Comparison of ENCODE assay signal across 8 mouse cellular contexts in the genomic region with DNA sequence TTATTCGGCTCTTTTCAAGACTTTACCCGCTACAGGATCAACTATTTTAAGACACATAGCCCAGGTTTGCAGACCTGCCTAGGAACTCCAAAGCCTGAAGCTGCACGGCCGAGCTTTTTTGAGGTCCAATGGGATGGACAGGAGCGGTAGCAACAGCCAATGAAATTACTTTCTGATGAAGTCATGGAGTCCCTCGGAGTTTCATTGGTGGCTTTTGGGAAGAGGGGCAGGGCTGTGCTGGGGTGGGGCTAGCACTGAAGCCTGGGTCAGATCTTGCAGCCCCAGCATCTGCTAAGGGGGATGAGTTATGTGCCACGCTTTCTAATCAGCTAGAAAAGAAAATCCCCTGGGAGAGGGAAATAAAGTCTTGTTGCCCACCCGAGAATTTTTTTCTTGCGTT. TPM values are rescaled to one million over a fixed set of nuclear protein-coding genes. Genes with fewer than 3 reads are reported as not detected.
DNase-seq lines count a peak whose midpoint lies in the region; ATAC-seq lines count a peak whose summit lies in the region.

No protein-coding gene starts in this region.

- H3K9ac ChIP-seq in embryonic facial prominence, embryonic 12.5 days, result no peak overlapping the region
- no peak overlapping the region for H3K9ac ChIP-seq in limb, embryonic 12.5 days (replicated peaks)
- H3K9ac ChIP-seq in midbrain, embryonic 12.5 days (replicated peaks), result no peak overlapping the region

- H3K27ac ChIP-seq in embryonic facial prominence, embryonic 12.5 days, result no peak overlapping the region
- H3K27ac ChIP-seq in heart, embryonic 10.5 days, result peak overlapping the region; percentile 80
- H3K27ac ChIP-seq in limb, embryonic 12.5 days, result no peak overlapping the region
- H3K27ac ChIP-seq in midbrain, embryonic 12.5 days (replicated peaks), result no peak overlapping the region

- H3K4me1 ChIP-seq in embryonic facial prominence, embryonic 12.5 days, result peaks cover 10% of the 10 kb centered on the region
- peaks cover 44% of the 10 kb centered on the region for H3K4me1 ChIP-seq in heart, embryonic 10.5 days
- peaks cover 24% of the 10 kb centered on the region for H3K4me1 ChIP-seq in limb, embryonic 12.5 days (replicated peaks)
- H3K4me1 ChIP-seq in midbrain, embryonic 12.5 days, result peaks cover 20% of the 10 kb centered on the region

- peak; percentile 57 for DNase-seq in urinary bladder, postnatal 14 days (ENCODE audit: low spot score)
- no peak for DNase-seq in urinary bladder, postnatal 10 days (ENCODE audit: low spot score)
- peak; percentile 92 for DNase-seq in heart, embryonic 10.5 days (ENCODE audit: low spot score)
- DNase-seq in kidney, adult 9 months, result peak; percentile 84
- DNase-seq in spleen, postnatal 14 days (ENCODE audit: low spot score in 2 of 2), result peak; percentile 21 to 51

- no peaks in the 10 kb centered on the region for H3K27me3 ChIP-seq in embryonic facial prominence, embryonic 12.5 days
- H3K27me3 ChIP-seq in heart, embryonic 10.5 days (ENCODE audit: insufficient read depth, poor library complexity, severe bottlenecking), result no peaks in the 10 kb centered on the region
- no peaks in the 10 kb centered on the region for H3K27me3 ChIP-seq in limb, embryonic 12.5 days
- no peaks in the 10 kb centered on the region; the same call in 1 of the 2 replicates for H3K27me3 ChIP-seq in midbrain, embryonic 12.5 days

- peak; percentile 95 for ATAC-seq in embryonic facial prominence, embryonic 12.5 days (ENCODE audit: insufficient number of reproducible peaks, insufficient read depth, low FRiP score, low TSS enrichment)
- peak; percentile 95 for ATAC-seq in limb, embryonic 12.5 days (ENCODE audit: insufficient number of reproducible peaks, insufficient read depth, low FRiP score, low TSS enrichment, low read depth)
- ATAC-seq in midbrain, embryonic 12.5 days (ENCODE audit: low FRiP score, low read depth), result peak; percentile 99

- 12% methylated on average over 9 of the region's 9 CpGs for WGBS in embryonic facial prominence, embryonic 12.5 days
- WGBS in heart, embryonic 10.5 days, result 9% methylated on average over 9 of the region's 9 CpGs
- WGBS in limb, embryonic 12.5 days, result 6% methylated on average over 9 of the region's 9 CpGs
- WGBS in midbrain, embryonic 12.5 days, result 5% methylated on average over 9 of the region's 9 CpGs

- no peaks in the 10 kb centered on the region for H3K36me3 ChIP-seq in embryonic facial prominence, embryonic 12.5 days
- H3K36me3 ChIP-seq in heart, embryonic 10.5 days, result no peaks in the 10 kb centered on the region
- no peaks in the 10 kb centered on the region for H3K36me3 ChIP-seq in limb, embryonic 12.5 days
- H3K36me3 ChIP-seq in midbrain, embryonic 12.5 days, result no peaks in the 10 kb centered on the region

- H3K9me3 ChIP-seq in embryonic facial prominence, embryonic 12.5 days, result no peaks in the 10 kb centered on the region
- no peaks in the 10 kb centered on the region for H3K9me3 ChIP-seq in heart, embryonic 10.5 days
- no peaks in the 10 kb centered on the region for H3K9me3 ChIP-seq in limb, embryonic 12.5 days
- no peaks in the 10 kb centered on the region for H3K9me3 ChIP-seq in midbrain, embryonic 12.5 days

- no peak overlapping the region for H3K4me3 ChIP-seq in embryonic facial prominence, embryonic 12.5 days
- H3K4me3 ChIP-seq in heart, embryonic 10.5 days, result peak overlapping the region; percentile 34; the same call in 1 of the 2 replicates
- H3K4me3 ChIP-seq in limb, embryonic 12.5 days (replicated peaks), result no peak overlapping the region
- peak overlapping the region; percentile 18; the same call in 1 of the 2 replicates for H3K4me3 ChIP-seq in midbrain, embryonic 12.5 days

- H3K4me2 ChIP-seq in embryonic facial prominence, embryonic 12.5 days (replicated peaks), result peak overlapping the region; percentile 40
- peak overlapping the region; percentile 38 for H3K4me2 ChIP-seq in limb, embryonic 12.5 days
- H3K4me2 ChIP-seq in midbrain, embryonic 12.5 days (replicated peaks), result peak overlapping the region; percentile 46

RNA-seq across cellular contexts. Expression of gene Ttc7b, which starts 7.1 kb away (rescaled TPM):
- polyA plus RNA-seq in embryonic facial prominence, embryonic 12.5 days (2016; fragmentation: Nextera tagmentation; extraction: Ambion mirVana), result 5.1 and 5.3 TPM in 2 replicates
- polyA plus RNA-seq in heart, embryonic 10.5 days (2016; fragmentation: Nextera tagmentation; extraction: Ambion mirVana), result 5.9 and 6.2 TPM in 2 replicates
- 4.8 and 5.2 TPM in 2 replicates for polyA plus RNA-seq in limb, embryonic 12.5 days (2016; fragmentation: Nextera tagmentation; extraction: Ambion mirVana)
- polyA plus RNA-seq in midbrain, embryonic 12.5 days (2016; fragmentation: Nextera tagmentation; extraction: Ambion mirVana), result 5.8 and 6.7 TPM in 2 replicates

Comparison
In these comparisons a context has a peak if more than half of its experiments do, and no peak if none do; other contexts are left out.
1. H3K4me3 ChIP-seq: peak in heart, embryonic 10.5 days (single experiment) and midbrain, embryonic 12.5 days (single experiment); none in embryonic facial prominence, embryonic 12.5 days (single experiment) and limb, embryonic 12.5 days (single experiment).
2. Peak in every context shown above with its lines, with median percentiles within 50 percentile points of each other: ATAC-seq and H3K4me2 ChIP-seq.